Mouse (Mus musculus) cerebral cortex, adult 2 months (tissue): Measurements from ENCODE around the gene Mrpl54.

Experiments
- WGBS: fragments of 180-500 bp; shearing (Covaris S2); methylation state at CpG from one replicate; pipeline ENCODE4 v1.1.7; 2018; 5-methylcytosine and 5-hydroxymethylcytosine counted together

Mrpl54 gene

GRCm38 (mm10) chr10:81266211-81267105, at the start of gene Mrpl54, which contains the start of gene Apba3:
TSS of gene Mrpl54 (minus strand) at chr10:81266934.
TSS of gene Apba3 (plus strand) at chr10:81266960.
- WGBS = under 1% methylated on average over 48 of the region's 48 CpGs

GRCm38 (mm10) chr10:81315587-81315986, 48.9 kb upstream of the Mrpl54 start:
- WGBS = 89% methylated on average over 16 of the region's 16 CpGs

DNA sequence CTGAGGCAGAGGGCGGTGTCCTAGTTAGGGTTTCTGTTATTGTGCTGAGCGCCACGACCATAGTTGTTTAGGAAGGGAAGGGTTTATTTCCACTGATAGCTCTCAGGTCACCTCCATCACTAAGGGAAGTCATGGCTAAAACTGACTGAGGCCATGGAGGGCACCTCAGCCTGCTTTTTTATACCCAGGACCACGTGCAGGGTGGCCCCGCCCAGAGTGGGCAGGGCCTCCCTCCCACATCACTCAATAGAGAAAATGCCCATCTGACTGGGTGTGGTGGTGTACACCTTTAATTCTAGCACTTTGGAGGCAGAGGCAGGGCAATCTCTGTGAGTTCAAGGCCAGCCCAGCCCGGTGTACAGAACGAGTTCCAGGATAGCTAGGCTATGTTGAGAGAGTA, 47.5 kb upstream of the Mrpl54 start:
- 77% methylated on average over 7 of the region's 7 CpGs for WGBS

DNA sequence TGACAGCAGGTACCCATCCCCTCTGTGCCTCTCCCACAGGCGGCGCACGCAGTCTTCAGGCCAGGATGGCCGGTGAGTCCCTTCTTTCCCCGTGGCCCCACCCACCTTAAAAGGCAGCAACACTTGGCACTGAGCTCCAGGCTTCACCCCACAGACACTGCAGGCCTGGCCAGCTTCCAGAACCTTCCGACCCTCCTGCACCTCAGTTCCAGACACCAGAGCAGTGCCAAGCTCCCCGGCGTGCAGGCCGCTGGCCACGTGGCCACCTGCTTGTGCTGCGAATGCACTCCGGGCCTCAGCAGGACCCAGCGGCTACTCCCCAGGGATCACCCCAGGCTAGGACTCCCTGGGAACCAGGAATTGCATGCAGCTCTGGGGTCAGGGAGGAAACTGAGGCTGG, 46.8 kb upstream of the Mrpl54 start:
- WGBS = 87% methylated on average over 13 of the region's 13 CpGs

GRCm38 (mm10) chr10:81309571-81309970, 42.8 kb upstream of the Mrpl54 start:
- 86% methylated on average over 5 of the region's 5 CpGs for WGBS

GRCm38 (mm10) chr10:81306837-81307682, 40.3 kb upstream of the Mrpl54 start:
- WGBS = 61% methylated on average over 21 of the region's 21 CpGs

DNA sequence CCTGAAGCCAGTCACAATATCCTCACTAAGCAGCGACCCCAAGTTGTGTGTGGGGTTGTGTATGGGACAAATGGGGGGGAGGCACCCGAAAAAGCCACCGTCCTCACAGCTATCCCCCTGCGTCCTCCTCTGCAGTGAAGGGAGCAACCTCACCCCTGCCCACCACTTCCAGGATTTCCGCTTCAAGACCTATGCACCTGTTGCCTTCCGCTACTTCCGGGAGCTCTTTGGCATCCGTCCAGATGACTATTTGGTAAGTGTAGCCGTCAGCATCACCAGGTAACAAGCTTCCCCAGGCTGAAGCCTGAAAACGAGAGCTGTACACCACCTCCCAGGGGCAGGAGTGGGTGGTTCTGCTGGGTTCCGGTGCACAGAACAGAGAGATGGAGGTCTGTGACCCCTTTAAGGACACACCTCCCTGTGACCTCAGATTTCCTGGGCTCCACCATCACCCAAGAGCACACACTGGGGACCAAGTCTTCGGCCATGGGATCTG, 39.5 kb upstream of the Mrpl54 start:
- 60% methylated on average over 12 of the region's 12 CpGs for WGBS

GRCm38 (mm10) chr10:81305663-81306062, 38.9 kb upstream of the Mrpl54 start:
- 72% methylated on average over 14 of the region's 14 CpGs for WGBS

GRCm38 (mm10) chr10:81304597-81305238, 38.0 kb upstream of the Mrpl54 start:
- 18% methylated on average over 8 of the region's 9 CpGs for WGBS

DNA sequence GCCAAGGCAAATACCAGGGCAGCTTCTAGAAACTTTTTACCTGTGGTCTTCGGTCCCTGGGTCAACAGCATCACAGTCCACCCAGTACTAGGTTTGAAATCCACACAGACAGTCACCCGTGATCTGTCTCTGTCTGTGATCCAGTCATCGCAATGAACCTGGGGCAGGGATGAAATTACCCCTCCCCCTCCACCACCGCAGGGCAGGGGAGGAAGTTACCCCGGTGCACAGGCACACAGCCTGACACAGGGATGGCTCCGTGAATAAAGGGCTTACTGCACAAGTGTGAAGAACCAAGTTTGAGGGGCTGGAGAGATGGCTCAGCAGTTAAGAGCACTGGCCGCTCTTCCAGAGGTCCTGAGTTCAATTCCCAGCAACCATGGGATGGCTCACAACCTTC, 37.0 kb upstream of the Mrpl54 start:
- WGBS = 65% methylated on average over 7 of the region's 7 CpGs

- 38% methylated on average over 10 of the region's 10 CpGs for WGBS
Measured at GRCm38 (mm10) chr10:81303258-81303657, 36.5 kb upstream of the Mrpl54 start.

DNA sequence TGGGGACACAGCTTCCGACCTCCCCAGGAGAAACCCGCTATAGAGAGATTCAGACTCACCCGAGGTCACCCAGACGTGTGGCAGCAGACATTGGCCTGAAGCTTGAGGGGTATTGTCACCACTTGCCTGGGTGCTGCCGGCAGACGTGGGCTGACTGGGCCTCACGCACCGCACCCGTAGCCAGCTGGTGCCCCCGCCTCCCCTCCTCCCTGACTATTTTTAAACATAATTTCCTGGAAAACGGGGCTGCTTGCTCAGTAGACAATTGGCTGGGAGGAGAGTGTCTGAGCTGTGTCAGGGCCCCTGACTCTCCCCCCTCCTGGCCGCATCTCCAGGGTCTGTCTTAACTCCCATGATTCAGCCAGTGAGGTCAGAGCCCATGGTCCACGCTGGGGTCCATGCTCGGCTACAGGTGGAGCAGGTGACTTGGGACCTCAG, 36.1 kb upstream of the Mrpl54 start:
- 19% methylated on average over 14 of the region's 14 CpGs for WGBS

DNA sequence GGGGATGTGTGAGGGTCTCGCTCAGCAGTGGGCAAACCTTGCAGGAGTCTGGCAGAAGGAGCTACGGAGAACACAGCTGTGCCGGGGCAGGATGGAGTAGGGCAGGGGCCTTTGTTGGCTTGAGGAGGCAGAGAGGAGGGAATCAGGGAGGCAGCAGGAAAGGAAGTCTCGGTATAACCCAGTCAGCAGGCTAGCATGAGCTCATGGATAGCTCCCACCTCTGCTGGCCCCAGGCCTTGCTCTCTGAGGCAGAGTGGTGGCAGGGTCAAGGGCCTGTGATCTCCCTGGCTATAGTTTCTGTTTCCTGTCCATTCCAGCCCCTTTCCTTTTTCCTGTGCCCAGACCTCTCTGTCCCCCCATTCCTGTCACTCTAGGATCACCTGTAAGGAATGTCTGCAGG, 35.6 kb upstream of the Mrpl54 start:
- WGBS = 25% methylated on average over 4 of the region's 4 CpGs

- WGBS = 75% methylated on average over 9 of the region's 9 CpGs
Measured at GRCm38 (mm10) chr10:81301321-81301720, 34.6 kb upstream of the Mrpl54 start.

- WGBS = 75% methylated on average over 9 of the region's 9 CpGs
Measured at GRCm38 (mm10) chr10:81300352-81300907, 33.7 kb upstream of the Mrpl54 start.

DNA sequence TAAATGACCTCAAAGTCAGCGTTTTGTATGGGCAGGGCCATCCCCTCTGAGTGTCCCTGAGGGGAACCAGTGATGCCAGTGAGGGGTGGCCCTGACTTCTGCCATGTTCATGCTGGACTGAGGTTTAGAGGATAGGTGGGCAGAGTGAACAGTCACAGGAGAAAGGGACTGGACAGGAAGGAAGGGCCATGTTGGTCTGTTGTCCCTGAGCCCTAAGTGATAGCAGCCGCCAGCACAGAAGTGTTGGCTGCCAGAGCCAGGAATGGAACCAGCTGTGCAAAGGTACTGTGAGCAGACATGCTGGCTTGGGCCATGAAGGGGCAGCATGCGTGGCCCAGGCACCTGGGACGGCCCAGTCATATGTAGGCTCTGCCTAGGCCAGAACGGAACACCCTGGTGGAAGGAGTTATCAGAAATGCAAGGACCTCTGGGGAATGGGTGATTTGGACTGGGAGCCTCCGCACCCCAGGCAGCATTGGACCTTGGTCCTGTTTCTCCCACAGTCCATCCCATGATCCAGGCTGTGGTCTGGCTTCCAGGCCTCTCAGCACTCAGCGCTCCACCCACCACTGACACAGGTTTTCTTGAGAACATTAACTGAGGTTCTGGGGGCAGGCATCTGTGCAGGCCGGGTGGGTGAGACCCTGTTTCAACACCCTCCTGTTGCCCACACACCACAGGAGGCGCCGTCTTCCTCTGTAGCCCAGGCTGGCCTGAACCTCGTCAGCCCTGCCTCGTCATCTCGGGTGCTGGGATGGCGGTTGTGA, 33.0 kb upstream of the Mrpl54 start:
- WGBS = 62% methylated on average over 14 of the region's 14 CpGs

DNA sequence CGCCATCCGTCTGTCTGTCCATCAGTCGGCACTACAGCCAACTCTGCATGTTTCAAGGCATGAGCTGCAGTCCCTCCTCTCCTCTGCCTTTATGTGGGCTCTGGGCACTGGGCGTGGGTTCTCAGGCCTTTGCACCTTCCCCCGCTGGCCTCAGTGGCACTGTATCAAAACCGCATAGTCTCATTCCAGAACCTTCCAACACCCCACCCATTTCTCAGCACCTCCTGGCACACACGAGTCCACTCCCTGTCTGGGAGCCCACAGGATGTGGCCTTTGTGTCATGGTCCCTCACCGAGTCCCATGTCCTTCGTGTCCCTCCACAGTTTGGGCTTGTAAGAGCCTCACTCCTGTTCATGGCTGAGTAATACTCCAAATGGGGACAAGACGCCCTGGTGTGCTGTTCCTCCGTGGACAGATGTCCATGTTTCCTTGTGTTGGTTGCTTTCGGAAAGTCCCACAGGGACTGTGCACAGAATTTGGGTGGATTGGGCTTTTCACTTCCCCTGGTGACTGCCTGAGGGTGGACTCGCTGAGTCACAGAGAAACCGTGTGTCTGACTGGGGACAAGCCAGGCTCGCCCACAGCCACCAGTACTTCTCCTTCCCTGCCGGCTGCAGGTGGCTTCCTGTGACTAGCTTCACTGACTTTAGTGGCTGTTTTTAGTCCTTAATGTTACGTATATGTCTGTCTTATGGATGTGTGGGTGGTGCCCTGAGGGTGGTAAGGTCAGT, 31.8 kb upstream of the Mrpl54 start:
- 56% methylated on average over 17 of the region's 17 CpGs for WGBS

- WGBS = 59% methylated on average over 10 of the region's 10 CpGs
Measured at GRCm38 (mm10) chr10:81297845-81298244, 31.1 kb upstream of the Mrpl54 start.

DNA sequence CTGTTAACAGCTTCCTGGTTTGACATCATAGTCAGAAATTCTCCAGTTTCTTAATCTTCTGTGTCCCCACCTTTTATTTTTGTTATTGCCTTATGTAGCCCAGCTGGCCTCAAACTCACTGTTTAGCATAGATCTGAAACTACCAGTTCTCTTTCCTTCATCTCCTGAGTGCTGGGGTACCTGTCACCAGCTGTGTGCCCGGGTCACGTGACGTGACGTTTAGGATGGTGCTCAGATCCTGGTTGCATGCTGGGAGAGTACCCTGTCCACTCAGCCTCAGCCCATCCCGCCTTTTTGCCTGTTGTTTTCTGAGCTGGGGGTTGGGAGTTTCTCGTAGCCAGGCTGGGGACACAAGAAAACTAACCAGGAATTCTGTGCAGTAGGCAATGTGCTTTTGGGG, 30.5 kb upstream of the Mrpl54 start:
- 64% methylated on average over 6 of the region's 6 CpGs for WGBS

DNA sequence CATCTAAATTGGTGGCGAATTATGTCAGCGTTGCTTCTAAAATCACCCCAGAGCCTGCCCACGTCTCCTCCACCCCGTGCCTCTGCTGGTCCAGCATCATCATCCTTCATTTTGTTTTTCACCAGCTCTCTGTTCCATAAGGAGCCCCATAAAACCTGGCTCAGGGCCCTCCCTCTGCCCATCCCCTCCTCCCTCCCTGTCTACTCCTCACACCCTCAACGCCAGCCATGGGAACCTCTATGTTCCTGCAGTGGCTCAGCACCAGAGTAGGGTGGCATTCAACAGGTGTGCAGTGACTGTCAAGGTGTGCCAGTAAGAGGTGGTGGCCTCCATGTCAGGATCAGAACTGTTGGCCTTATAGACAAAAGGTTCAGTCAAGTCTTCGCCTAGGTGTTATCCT, 28.5 kb upstream of the Mrpl54 start:
- WGBS = 43% methylated on average over 6 of the region's 6 CpGs
